Mouse (Mus musculus): ENCODE measurements around the gene Trnt1. TPM values are rescaled to one million over a fixed set of nuclear protein-coding genes. Genes with fewer than 3 reads are reported as not detected.

The Trnt1 gene
- polyA plus RNA-seq, 1 experiment from 2014 or later: 60.7 TPM

DNA sequence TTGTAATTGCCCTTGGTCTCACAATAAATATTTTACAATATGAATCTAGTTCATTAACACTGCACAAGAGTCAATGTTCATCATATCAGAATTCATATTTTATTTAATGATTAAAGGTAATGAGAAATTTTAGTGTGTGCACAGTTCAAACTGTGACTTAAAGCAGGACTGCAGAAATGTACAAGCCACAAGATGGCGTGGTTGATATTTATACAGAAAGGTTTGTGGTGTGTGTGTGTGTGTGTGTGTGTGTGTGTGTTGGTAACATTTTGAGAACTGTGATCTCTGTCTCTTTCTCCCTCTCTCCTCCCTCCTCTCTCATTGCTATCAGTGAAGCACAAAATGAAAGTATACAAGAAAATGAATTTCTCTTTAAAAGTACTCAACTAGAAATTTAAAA, 53.4 kb downstream of the Trnt1 start:
- no peaks in the 10 kb centered on the region for H3K27me3 ChIP-seq (replicated peaks)
- no peak overlapping the region for H3K4me3 ChIP-seq (replicated peaks)
- H3K36me3 ChIP-seq: no peaks in the 10 kb centered on the region
- 84% methylated on average over 1 of the region's 1 CpGs for WGBS
- 0 out of 2 replicates have a peak, but pooled peaks cover 3% of the 10 kb centered on the region for H3K4me1 ChIP-seq
- peak; percentile 41; the same call in 1 of the 2 replicates for ATAC-seq (ENCODE audit: low FRiP score)
- no peaks in the 10 kb centered on the region for H3K9me3 ChIP-seq (replicated peaks)
- no peak overlapping the region for H3K27ac ChIP-seq (replicated peaks)
- H3K4me2 ChIP-seq: no peak overlapping the region
- H3K9ac ChIP-seq (replicated peaks): no peak overlapping the region

Other genes starting within 250 kb of the Trnt1 start
- 0.06 and 0.47 TPM in 2 replicates for gene Il5ra, start 20.1 kb upstream of the Trnt1 start, polyA plus RNA-seq (2015; fragmentation: Nextera tagmentation; extraction: Ambion mirVana)
- gene Crbn, start 31.0 kb downstream of the Trnt1 start, polyA plus RNA-seq (2015; fragmentation: Nextera tagmentation; extraction: Ambion mirVana): 63.6 and 64.5 TPM in 2 replicates